Mouse (Mus musculus) intestine, postnatal 0 days (tissue): ENCODE results near the gene Olfr1513. TPM values are rescaled to one million over a fixed set of nuclear protein-coding genes. Genes with fewer than 3 reads are reported as not detected.
A peak's percentile ranks its signal among the peaks of the same experiment; 100 is the strongest.
"Not testable (repeated sequence)": the region's sequence is repeated elsewhere in the genome, so short reads cannot be mapped to it uniquely, and the experiment has no call there.

Source experiments
- ATAC-seq: fragments of 200-750 bp; cut with Nextera tagmentation; 2 replicates; pipeline ENCODE4 v1.8.0; 2017; ENCODE audit warnings: mild to moderate bottlenecking, moderate TSS enrichment, moderate library complexity
- H3K27ac ChIP-seq: fragments of 300-500 bp; sonication (generic); 2 replicates; pipeline ENCODE4 v1.5.1; 2014; ENCODE audit warnings: mild to moderate bottlenecking, low read depth, low read length, moderate library complexity
- H3K27me3 ChIP-seq: fragments of 300-500 bp; sonication (generic); replicated peaks from 2 replicates; pipeline ENCODE4 v1.6.1; 2014; ENCODE audit warnings: low read length, mixed read lengths; ENCODE audit not compliant: control insufficient read depth, insufficient read depth
- H3K36me3 ChIP-seq: fragments of 300-500 bp; sonication (generic); 2 replicates; pipeline ENCODE4 v1.6.1; 2014; ENCODE audit warnings: mild to moderate bottlenecking, moderate library complexity; ENCODE audit not compliant: control insufficient read depth, insufficient read depth
- H3K4me1 ChIP-seq: fragments of 300-500 bp; sonication (generic); replicated peaks from 2 replicates; pipeline ENCODE4 v1.6.1; 2014; ENCODE audit warnings: antibody characterized with exemption, low read length, mixed read lengths; ENCODE audit not compliant: control insufficient read depth, insufficient read depth
- H3K4me2 ChIP-seq: fragments of 300-500 bp; sonication (generic); replicated peaks from 2 replicates; pipeline ENCODE4 v1.6.1; 2014; ENCODE audit warnings: low read depth, mild to moderate bottlenecking, moderate library complexity
- H3K4me3 ChIP-seq: fragments of 300-500 bp; sonication (generic); 2 replicates; pipeline ENCODE4 v1.5.1; 2014; ENCODE audit warnings: low read depth, low read length
- H3K9ac ChIP-seq: fragments of 300-500 bp; sonication (generic); 2 replicates; pipeline ENCODE4 v1.6.1; 2014; ENCODE audit warnings: mild to moderate bottlenecking, low read depth, low read length
- H3K9me3 ChIP-seq: fragments of 300-500 bp; sonication (generic); 2 replicates; pipeline ENCODE4 v1.6.1; 2016; ENCODE audit warnings: mixed run types; ENCODE audit not compliant: control insufficient read depth
- CTCF ChIP-seq: sonication (generic); IDR thresholded peaks from 2 replicates; pipeline ENCODE4 v1.5.1; 2016; ENCODE audit warnings: low read depth, mild to moderate bottlenecking, control low read depth, antibody characterized with exemption, moderate library complexity
- WGBS: fragments of 180-500 bp; shearing (Covaris S2); extraction: QIAGEN DNeasy Blood & Tissue Kit; methylation state at CpG from one replicate; pipeline ENCODE4 v1.1.7; 2014; 5-methylcytosine and 5-hydroxymethylcytosine counted together
- polyA plus RNA-seq: library from polyadenylated mRNA; unstranded; fragments of >200 nt; fragmentation: Nextera tagmentation; extraction: Ambion mirVana; gene quantifications from 2 replicates; pipeline ENCODE4 v1.2.1, GENCODE M21; 2015

Gene Olfr1513
- polyA plus RNA-seq, result not detected in 2 replicates

DNA sequence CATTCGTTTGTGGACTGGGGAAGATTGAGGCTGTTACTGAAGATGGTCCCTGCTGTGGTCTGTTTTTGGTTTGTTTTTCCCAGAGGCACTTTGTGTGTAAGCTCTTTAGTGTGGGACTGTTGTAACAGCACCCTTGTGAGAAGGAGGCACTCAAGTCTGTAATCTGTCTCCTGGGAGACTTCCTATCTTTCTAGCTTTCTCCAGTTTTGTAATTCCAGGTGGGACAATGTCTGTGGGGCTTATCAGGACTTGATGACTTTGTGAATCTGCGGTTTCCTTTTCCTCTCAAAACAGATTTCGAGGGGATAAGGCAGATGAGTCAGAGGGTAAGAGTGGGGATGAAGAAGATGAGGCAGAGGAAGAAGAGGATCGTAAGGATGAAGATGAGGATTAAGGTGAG lies at the start of gene Olfr1513:
Gene Olfr1513, minus strand, starts transcription at position 101 of the 400 bp plus-strand sequence.
- TF ChIP-seq CTCF, result no peak
- Histone ChIP-seq H3K4me3 (no peak within 1 kb of the TSS), H3K27ac (no peak within 1 kb of the TSS), H3K4me2 (no peak within 1 kb of the TSS), H3K9ac (no peak within 1 kb of the TSS), H3K27me3 (no peaks in the 10 kb centered on the region), H3K4me1 (no peaks in the 10 kb centered on the region), H3K9me3 (no peaks in the 10 kb centered on the region), H3K36me3 (no peaks in the 10 kb centered on the region)
- no peak for ATAC-seq
- WGBS, result 56% methylated on average over 4 of the region's 4 CpGs

DNA sequence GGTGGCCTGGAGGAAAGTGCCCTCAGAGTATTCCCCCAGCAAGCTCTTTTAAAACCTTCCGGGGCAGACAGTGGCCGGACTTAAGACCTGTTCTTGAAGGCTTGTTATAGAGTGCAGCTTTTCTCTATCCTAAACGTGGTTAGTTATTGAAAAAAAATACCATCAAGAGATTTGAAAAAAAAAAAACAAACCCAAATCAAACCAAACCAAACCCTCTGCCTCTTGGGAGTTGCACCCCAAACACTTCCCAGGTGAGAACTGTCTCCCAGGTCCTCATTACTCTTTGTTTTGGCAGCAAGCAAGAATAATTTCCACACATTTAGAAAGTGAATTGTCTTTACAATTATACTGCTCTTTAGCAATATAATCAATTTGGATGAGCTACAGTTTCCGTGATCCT lies 41.1 kb upstream of the Olfr1513 start, which contains the start of gene Olfr1511:
Gene Olfr1511, minus strand, starts transcription at position 101 of the 400 bp plus-strand sequence.
- H3K4me1 ChIP-seq, result no peaks in the 10 kb centered on the region
- no peak within 1 kb of the TSS for H3K4me2 ChIP-seq
- WGBS, result 77% methylated on average over 4 of the region's 4 CpGs
- H3K9ac ChIP-seq, result no peak within 1 kb of the TSS
- no peaks in the 10 kb centered on the region for H3K36me3 ChIP-seq
- ATAC-seq, result no peak
- H3K27me3 ChIP-seq, result no peaks in the 10 kb centered on the region
- TF ChIP-seq CTCF, result no peak
- no peak within 1 kb of the TSS for H3K27ac ChIP-seq
- H3K9me3 ChIP-seq, result no peaks in the 10 kb centered on the region
- no peak within 1 kb of the TSS for H3K4me3 ChIP-seq

DNA sequence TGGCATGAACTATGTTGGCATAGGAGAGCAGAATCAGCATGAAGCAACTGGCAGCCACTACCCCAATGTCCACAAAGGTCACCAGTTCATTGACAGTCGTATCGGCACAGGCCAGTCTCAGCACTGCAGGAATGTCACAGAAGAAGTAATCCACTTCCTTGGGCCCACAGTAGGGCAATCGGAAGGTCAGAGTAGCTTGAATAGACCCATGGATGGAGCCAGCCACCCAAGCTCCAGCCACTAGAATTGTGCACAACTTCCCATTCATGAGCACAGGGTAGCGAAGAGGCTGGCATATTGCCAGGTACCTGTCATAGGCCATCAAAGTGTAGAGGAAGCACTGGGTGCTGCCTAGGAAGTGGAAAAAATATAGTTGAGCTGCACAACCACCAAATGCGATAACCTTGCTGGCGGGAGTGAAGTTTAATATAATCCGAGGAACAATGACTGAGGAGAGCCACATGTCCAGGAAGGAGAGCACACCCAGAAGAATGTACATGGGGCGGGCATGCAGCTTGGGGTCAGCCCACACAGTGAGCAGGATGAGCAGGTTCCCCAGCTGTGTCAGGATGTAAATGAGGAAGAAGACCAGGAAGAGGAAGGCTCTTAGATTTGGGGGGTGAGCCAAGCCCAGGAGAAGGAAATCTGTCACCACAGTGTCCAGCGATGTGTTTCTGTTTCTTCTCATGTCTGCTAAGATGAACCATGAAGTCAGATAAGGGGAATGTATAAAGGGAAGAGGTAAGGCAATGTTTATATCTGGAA lies 34.1 kb upstream of the Olfr1513 start:
- not testable (repeated sequence) for H3K4me3 ChIP-seq, H3K36me3 ChIP-seq, H3K27ac ChIP-seq, H3K4me1 ChIP-seq, H3K9ac ChIP-seq, H3K9me3 ChIP-seq, H3K4me2 ChIP-seq, H3K27me3 ChIP-seq
- WGBS, result 79% methylated on average over 9 of the region's 9 CpGs
- ATAC-seq, result peak; percentile 16; the same call in 1 of the 2 replicates

DNA sequence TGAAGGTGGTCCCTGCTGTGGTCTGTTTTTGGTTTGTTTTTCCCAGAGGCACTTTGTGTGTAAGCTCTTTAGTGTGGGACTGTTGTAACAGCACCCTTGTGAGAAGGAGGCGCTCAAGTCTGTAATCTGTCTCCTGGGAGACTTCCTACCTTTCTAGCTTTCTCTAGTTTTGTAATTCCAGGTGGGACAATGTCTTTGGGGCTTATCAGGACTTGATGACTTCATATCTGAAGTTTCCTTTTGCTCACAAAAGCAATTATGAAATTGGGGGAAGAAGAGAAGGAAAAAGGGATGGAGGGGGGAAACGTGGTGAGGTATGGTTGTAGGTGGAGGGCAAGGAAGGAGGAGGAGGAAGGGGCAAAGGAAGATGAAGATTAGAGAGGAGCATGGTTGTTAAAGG lies 22.9 kb upstream of the Olfr1513 start, which contains the start of gene Olfr1512:
Gene Olfr1512, minus strand, starts transcription at position 101 of the 400 bp plus-strand sequence.
- H3K27me3 ChIP-seq, result no peaks in the 10 kb centered on the region
- H3K4me1 ChIP-seq, result no peaks in the 10 kb centered on the region
- no peak within 1 kb of the TSS for H3K4me2 ChIP-seq
- WGBS, result 67% methylated on average over 2 of the region's 2 CpGs
- no peak within 1 kb of the TSS for H3K4me3 ChIP-seq
- no peak for TF ChIP-seq CTCF
- ATAC-seq, result no peak
- H3K9ac ChIP-seq, result no peak within 1 kb of the TSS
- no peak within 1 kb of the TSS for H3K27ac ChIP-seq
- no peaks in the 10 kb centered on the region for H3K36me3 ChIP-seq
- no peaks in the 10 kb centered on the region for H3K9me3 ChIP-seq

DNA sequence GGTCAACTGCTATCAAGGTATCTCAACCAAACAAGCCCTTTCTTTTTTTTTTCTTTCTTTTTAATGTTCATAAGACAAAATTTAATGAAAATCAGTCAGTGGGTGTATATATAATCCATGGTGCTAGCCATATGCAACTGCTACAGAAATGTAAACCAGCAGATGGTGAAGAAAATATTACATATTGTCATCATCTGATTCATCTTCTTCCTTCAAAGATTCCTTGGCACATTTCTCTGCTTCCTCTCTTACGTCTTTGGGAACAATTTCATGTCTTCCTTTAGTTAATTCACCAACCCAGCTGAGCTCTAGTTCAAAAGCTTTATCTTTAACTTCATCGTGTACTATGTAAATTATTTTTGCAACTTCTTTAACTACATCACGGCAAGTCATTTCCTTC lies 12.5 kb upstream of the Olfr1513 start:
- H3K27me3 ChIP-seq, result no peaks in the 10 kb centered on the region
- H3K4me2 ChIP-seq, result no peak overlapping the region
- no peak overlapping the region for H3K27ac ChIP-seq
- 87% methylated on average over 3 of the region's 3 CpGs for WGBS
- no peak for TF ChIP-seq CTCF
- no peak overlapping the region for H3K4me3 ChIP-seq
- no peaks in the 10 kb centered on the region for H3K4me1 ChIP-seq
- no peaks in the 10 kb centered on the region for H3K36me3 ChIP-seq
- no peak overlapping the region for H3K9ac ChIP-seq
- no peaks in the 10 kb centered on the region for H3K9me3 ChIP-seq
- no peak for ATAC-seq

DNA sequence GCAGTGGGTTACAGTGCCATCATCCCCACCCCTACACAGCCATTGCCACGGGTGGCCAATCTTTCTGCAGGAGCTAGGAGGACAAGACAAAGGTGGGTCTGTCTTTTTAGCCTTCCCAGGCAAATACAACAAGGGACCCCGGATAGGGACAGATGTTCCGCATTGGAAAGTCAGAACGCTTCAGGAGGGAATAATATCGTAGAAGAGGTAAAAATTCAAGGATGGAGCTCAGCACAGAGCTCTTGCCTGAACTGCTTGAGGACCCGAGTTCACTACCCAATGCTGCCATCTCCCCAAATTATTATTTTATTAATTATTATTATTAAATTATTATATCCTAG lies 16.7 kb downstream of the Olfr1513 start:
- Histone ChIP-seq H3K36me3 (no peaks in the 10 kb centered on the region), H3K4me1 (no peaks in the 10 kb centered on the region), H3K27ac (no peak overlapping the region), H3K27me3 (no peaks in the 10 kb centered on the region), H3K9me3 (no peaks in the 10 kb centered on the region), H3K9ac (no peak overlapping the region), H3K4me2 (no peak overlapping the region), H3K4me3 (no peak overlapping the region)
- no peak for TF ChIP-seq CTCF
- no peak for ATAC-seq
- WGBS, result 67% methylated on average over 6 of the region's 6 CpGs
